Mouse (Mus musculus) neural tube, embryonic 14.5 days (tissue): ENCODE measurements at regions not wholly inside any gene's neighbourhood (a gene's known extent, or its start where the extent isn't known, plus 50 kb on each side); places are given as distances from the start of the nearest gene placed in this dataset.

Experiments
- ATAC-seq: fragments of 200-750 bp; cut with Nextera tagmentation; 2 replicates; pipeline ENCODE4 v1.8.0; 2017; ENCODE audit warnings: low read depth, mild to moderate bottlenecking, moderate TSS enrichment, moderate library complexity
- H3K27ac ChIP-seq: fragments of 300-500 bp; sonication (generic); 2 replicates; pipeline ENCODE4 v1.5.1; 2014; ENCODE audit warnings: low read depth, mild to moderate bottlenecking, control low read depth, low read length, moderate library complexity, mixed read lengths
- H3K27me3 ChIP-seq: fragments of 300-500 bp; sonication (generic); 2 replicates; pipeline ENCODE4 v1.6.1; 2014; ENCODE audit warnings: low read length; ENCODE audit not compliant: control insufficient read depth, insufficient read depth
- H3K36me3 ChIP-seq: fragments of 300-500 bp; sonication (generic); 2 replicates; pipeline ENCODE4 v1.6.1; 2014; ENCODE audit warnings: low read length, mixed read lengths; ENCODE audit not compliant: control insufficient read depth, insufficient read depth
- H3K4me1 ChIP-seq: fragments of 300-500 bp; sonication (generic); 2 replicates; pipeline ENCODE4 v1.6.1; 2014; ENCODE audit warnings: low read length; ENCODE audit not compliant: control insufficient read depth, insufficient read depth
- H3K4me2 ChIP-seq: fragments of 300-500 bp; sonication (generic); 2 replicates; pipeline ENCODE4 v1.6.1; 2014; ENCODE audit warnings: mild to moderate bottlenecking, low read depth, low read length, control low read depth
- H3K4me3 ChIP-seq: fragments of 300-500 bp; sonication (generic); 2 replicates; pipeline ENCODE4 v1.5.1; 2014; ENCODE audit warnings: low read depth, low read length, control low read depth, mixed read lengths
- H3K9ac ChIP-seq: fragments of 300-500 bp; sonication (generic); replicated peaks from 2 replicates; pipeline ENCODE4 v1.6.1; 2014; ENCODE audit warnings: low read depth, mild to moderate bottlenecking, control low read depth, low read length, mixed read lengths
- H3K9me3 ChIP-seq: fragments of 300-500 bp; sonication (generic); 2 replicates; pipeline ENCODE4 v1.6.1; 2016; ENCODE audit warnings: low read length; ENCODE audit not compliant: control insufficient read depth
- WGBS: fragments of 180-500 bp; shearing (Covaris S2); extraction: QIAGEN DNeasy Blood & Tissue Kit; methylation state at CpG from one replicate; pipeline ENCODE4 v1.1.7; 2014; 5-methylcytosine and 5-hydroxymethylcytosine counted together

- Histone ChIP-seq H3K36me3 (no peaks in the 10 kb centered on the region), H3K9ac (no peak overlapping the region), H3K27ac (no peak overlapping the region), H3K4me1 (no peaks in the 10 kb centered on the region), H3K9me3 (no peaks in the 10 kb centered on the region), H3K4me2 (no peak overlapping the region), H3K4me3 (no peak overlapping the region), H3K27me3 (no peaks in the 10 kb centered on the region)
- ATAC-seq = no peak
- 92% methylated on average over 4 of the region's 4 CpGs for WGBS
Observed at GRCm38 (mm10) chr17:51683318-51683717, 149.8 kb downstream of the Satb1 start.

GRCm38 (mm10) chr17:51682368-51682767 lies 150.7 kb downstream of the Satb1 start:
- H3K9me3 ChIP-seq = no peaks in the 10 kb centered on the region
- H3K36me3 ChIP-seq = no peaks in the 10 kb centered on the region
- no peak overlapping the region for H3K4me3 ChIP-seq
- no peaks in the 10 kb centered on the region for H3K27me3 ChIP-seq
- H3K9ac ChIP-seq = no peak overlapping the region
- no peak overlapping the region for H3K4me2 ChIP-seq
- 72% methylated on average over 3 of the region's 3 CpGs for WGBS
- ATAC-seq = no peak
- no peak overlapping the region for H3K27ac ChIP-seq
- H3K4me1 ChIP-seq = no peaks in the 10 kb centered on the region

GRCm38 (mm10) chr17:51677451-51677850 lies 155.6 kb downstream of the Satb1 start:
- ATAC-seq = no peak
- no peak overlapping the region for H3K4me2 ChIP-seq
- H3K4me1 ChIP-seq = no peaks in the 10 kb centered on the region
- H3K27me3 ChIP-seq = no peaks in the 10 kb centered on the region
- H3K9me3 ChIP-seq = no peaks in the 10 kb centered on the region
- H3K27ac ChIP-seq = no peak overlapping the region
- no peak overlapping the region for H3K4me3 ChIP-seq
- H3K36me3 ChIP-seq = no peaks in the 10 kb centered on the region
- WGBS = 94% methylated on average over 8 of the region's 8 CpGs
- no peak overlapping the region for H3K9ac ChIP-seq

GRCm38 (mm10) chr17:51658408-51658807 lies 174.7 kb downstream of the Satb1 start:
- Histone ChIP-seq H3K27ac (no peak overlapping the region), H3K4me3 (no peak overlapping the region), H3K4me1 (no peaks in the 10 kb centered on the region), H3K36me3 (no peaks in the 10 kb centered on the region), H3K27me3 (no peaks in the 10 kb centered on the region), H3K9me3 (no peaks in the 10 kb centered on the region), H3K9ac (no peak overlapping the region), H3K4me2 (no peak overlapping the region)
- ATAC-seq = no peak
- WGBS = 85% methylated on average over 4 of the region's 4 CpGs

- Histone ChIP-seq H3K36me3 (no peaks in the 10 kb centered on the region), H3K4me1 (no peaks in the 10 kb centered on the region), H3K27ac (no peak overlapping the region), H3K4me2 (no peak overlapping the region), H3K27me3 (no peaks in the 10 kb centered on the region), H3K4me3 (no peak overlapping the region), H3K9me3 (no peaks in the 10 kb centered on the region), H3K9ac (no peak overlapping the region)
- WGBS = 87% methylated on average over 3 of the region's 3 CpGs
- ATAC-seq = no peak
Observed at GRCm38 (mm10) chr17:51653881-51654280, 179.2 kb downstream of the Satb1 start.

GRCm38 (mm10) chr17:51651880-51652279 lies 181.2 kb downstream of the Satb1 start:
- Histone ChIP-seq H3K27me3 (no peaks in the 10 kb centered on the region), H3K9me3 (no peaks in the 10 kb centered on the region), H3K27ac (no peak overlapping the region), H3K9ac (no peak overlapping the region), H3K4me3 (no peak overlapping the region), H3K4me1 (no peaks in the 10 kb centered on the region), H3K4me2 (no peak overlapping the region), H3K36me3 (no peaks in the 10 kb centered on the region)
- ATAC-seq = no peak
- 88% methylated on average over 2 of the region's 2 CpGs for WGBS

GRCm38 (mm10) chr17:51649213-51649815 lies 183.8 kb downstream of the Satb1 start:
- H3K4me1 ChIP-seq = no peaks in the 10 kb centered on the region
- H3K9ac ChIP-seq = no peak overlapping the region
- no peaks in the 10 kb centered on the region for H3K36me3 ChIP-seq
- H3K4me3 ChIP-seq = no peak overlapping the region
- H3K27me3 ChIP-seq = no peaks in the 10 kb centered on the region
- H3K9me3 ChIP-seq = no peaks in the 10 kb centered on the region
- no peak overlapping the region for H3K4me2 ChIP-seq
- H3K27ac ChIP-seq = no peak overlapping the region
- WGBS = 86% methylated on average over 12 of the region's 12 CpGs
- ATAC-seq = no peak

GRCm38 (mm10) chr17:51646416-51646815 lies 186.7 kb downstream of the Satb1 start:
- H3K36me3 ChIP-seq = no peaks in the 10 kb centered on the region
- 85% methylated on average over 2 of the region's 2 CpGs for WGBS
- no peak overlapping the region for H3K4me2 ChIP-seq
- no peak overlapping the region for H3K4me3 ChIP-seq
- no peak overlapping the region for H3K27ac ChIP-seq
- no peak for ATAC-seq
- no peaks in the 10 kb centered on the region for H3K27me3 ChIP-seq
- H3K4me1 ChIP-seq = no peaks in the 10 kb centered on the region
- H3K9ac ChIP-seq = no peak overlapping the region
- H3K9me3 ChIP-seq = no peaks in the 10 kb centered on the region

GRCm38 (mm10) chr17:51645866-51646265 lies 187.2 kb downstream of the Satb1 start:
- ATAC-seq = no peak
- H3K36me3 ChIP-seq = no peaks in the 10 kb centered on the region
- WGBS = 63% methylated on average over 1 of the region's 1 CpGs
- H3K9ac ChIP-seq = no peak overlapping the region
- H3K4me3 ChIP-seq = no peak overlapping the region
- no peaks in the 10 kb centered on the region for H3K4me1 ChIP-seq
- H3K27me3 ChIP-seq = no peaks in the 10 kb centered on the region
- no peaks in the 10 kb centered on the region for H3K9me3 ChIP-seq
- no peak overlapping the region for H3K27ac ChIP-seq
- H3K4me2 ChIP-seq = no peak overlapping the region
